Mouse (Mus musculus) retina, postnatal 1 day (tissue): ENCODE measurements at regions not wholly inside any gene's neighbourhood (a gene's known extent, or its start where the extent isn't known, plus 50 kb on each side); places are given as distances from the start of the nearest gene placed in this dataset.

ENCODE experiments used
- DNase-seq: peaks from one replicate; pipeline ENCODE4 v3.0.0-alpha.2; 2012

DNA sequence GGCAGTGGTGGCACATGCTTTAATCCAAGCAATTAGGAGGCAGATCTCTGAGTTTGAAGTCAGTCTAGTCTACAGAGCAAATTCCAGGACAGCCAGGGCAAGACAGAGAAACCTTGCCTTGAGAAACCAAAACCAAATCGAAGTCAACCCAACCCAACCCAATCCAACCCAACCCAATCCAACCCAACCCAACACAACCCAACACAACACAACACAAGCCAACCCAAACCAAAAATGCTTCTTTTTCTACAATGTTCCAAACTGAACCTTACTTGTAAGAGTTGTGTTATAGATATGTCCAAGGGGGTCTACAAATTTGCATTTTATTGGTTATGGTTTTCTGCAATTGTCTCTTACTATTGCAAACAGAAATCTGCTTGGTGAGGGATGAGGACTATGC is 52.8 kb upstream of the Chodl start:
- no peak for DNase-seq

DNA sequence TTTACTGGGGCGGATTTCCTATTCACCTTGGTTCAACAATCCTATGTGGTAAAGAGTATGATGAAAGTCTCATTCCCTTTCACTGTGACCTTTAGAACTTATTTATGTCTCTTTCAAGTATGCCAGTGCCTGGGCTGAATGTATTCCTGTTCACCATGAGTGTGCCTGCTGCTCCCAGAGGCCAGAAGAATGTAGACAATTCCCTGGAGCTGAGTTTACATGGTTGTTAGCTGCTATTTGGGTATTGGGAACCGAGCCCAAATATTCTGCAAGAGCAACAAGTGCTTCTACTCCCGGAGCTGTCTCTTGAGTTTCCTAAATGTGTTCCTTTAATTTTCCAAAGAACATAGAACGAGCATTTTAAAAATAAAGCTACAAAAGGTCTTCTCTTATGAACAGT is 71.7 kb upstream of the Chodl start:
- DNase-seq: no peak

DNA sequence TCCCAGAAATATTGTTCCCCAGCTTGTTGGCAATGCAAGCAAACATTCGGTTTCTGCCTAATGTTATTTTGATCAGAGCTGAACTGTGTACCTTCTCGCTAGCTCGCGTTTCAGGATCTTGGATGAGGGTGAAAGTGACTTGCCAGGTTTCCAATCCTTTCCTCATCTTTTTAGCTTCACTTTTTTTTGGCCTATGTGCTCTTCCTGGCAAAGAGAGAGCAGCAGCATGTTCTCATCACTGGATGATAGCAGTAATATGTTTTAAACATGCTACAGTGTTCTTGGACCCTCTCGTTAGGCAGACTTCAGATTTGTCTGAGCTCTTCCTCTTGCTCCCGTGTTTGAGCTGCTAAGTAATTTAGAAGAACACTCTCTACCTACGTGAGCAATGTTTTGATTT is 99.8 kb upstream of the Chodl start:
- no peak for DNase-seq

DNA sequence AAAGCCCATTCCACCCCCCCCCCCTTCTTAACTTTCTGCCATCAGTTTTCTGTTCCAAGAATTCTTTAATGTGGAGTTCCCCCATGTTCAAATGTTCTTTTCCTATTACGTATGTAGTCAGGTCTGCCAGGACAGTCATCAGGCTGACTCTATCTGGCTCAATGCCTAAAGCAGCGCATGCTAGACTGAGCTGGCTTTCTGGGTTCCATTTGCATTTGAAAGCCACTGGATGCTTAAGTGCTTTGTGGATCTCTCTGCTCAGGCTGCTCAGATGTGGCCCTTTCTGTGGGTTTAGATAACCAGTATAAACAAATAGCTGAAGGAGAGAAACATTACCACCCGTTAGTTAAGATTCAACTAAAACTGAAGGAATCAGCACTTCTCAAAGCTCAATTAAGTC is 103.0 kb upstream of the Chodl start:
- DNase-seq: peak; percentile 6

DNA sequence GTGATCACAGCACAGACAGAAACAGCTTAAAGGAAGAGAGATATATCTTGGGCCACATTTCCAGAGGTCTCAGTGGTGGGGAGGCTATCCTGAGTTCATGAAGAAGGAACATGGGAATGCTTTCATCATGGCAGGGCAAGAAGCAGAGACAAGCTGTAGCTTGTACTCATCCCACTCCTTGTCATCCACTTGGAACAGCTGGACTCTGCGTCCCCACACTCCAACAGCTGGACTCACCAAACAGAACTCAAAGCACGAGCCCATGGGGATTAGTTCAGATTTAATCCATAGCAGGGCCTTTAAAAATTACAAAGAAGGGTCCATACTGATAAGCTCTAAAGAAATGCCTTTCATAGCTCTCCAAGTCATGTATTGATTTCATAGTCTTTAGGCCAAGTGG is 140.7 kb upstream of the Chodl start:
- DNase-seq: no peak

DNA sequence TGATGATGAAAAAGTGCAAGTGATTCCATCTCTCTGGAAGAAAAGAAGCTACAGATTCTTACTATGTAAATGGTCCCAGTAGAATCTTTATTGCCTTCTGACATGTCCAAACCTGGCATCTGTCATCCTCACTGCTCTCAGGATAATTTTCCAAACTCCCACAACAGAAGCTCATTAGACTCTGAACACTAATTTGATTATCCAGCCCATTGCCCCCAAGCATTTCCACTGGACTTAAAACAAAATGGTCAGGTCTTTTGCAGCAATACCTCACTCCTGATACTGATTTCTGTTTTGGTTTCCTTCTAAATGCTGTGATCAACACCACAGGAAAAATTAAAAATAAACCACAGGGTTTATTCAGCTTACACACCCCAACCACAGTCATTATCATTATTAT is 171.5 kb upstream of the Chodl start:
- DNase-seq: peak; percentile 55

DNA sequence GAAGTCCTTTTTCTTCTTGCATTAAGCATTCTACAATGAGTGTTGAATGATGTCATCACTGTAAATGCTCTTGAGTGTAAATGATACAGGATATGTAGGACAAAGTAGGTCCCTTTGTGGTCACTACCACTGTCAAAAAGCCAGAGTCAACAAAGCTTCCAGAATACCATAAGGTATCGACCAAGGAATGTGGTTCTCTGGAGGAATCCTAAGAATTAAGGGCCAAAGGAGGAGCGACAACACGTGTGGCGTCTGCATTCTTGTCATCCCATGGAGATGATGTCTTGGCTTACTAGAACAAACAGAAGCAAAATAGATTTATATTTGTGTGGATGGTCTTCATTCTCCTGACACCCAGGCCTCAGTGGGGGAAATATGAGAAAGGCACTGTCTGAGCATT is 161.4 kb upstream of the D16Ertd472e start:
- DNase-seq: no peak

DNA sequence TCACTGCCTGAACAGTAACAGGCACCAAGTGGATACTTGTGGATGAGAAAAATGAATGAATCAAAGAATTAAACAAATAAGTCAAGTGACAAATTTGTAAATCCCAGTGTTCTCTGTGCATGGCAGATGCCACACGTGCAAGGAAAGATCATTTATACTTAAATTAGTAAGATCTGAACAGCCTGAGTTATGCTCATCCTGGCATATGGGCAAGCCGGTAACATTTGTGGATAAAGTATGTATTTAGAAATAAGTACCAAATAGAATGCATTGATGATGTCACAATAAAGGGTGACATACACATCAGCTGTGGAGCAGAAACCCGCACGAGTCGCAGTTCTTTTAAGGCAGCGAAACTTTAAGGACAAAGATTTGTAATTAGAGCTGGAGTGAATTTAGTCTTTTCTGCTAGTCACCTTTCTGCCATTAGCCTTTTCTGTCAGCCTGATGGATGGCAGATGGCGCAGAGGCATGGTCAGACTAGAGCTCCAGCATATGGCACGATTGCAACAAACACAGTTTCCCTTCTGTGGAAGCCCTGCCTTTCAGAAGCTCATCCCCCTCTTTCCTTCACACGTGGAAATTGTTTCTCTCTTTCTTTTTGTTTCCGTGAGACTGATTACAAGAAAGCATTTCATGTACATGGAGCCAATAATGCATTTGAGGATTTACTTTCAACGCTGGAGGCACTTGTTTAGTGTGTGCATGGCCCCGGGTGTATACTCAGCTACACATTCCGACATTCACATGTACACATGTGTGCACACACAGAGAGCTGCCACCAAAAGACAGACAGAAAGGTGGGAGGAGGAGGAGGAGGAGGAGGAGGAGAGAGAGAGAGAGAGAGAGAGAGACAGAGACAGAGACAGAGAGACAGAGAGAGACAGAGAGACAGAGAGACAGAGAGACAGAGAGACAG is 154.3 kb upstream of the D16Ertd472e start:
- DNase-seq: no peak

DNA sequence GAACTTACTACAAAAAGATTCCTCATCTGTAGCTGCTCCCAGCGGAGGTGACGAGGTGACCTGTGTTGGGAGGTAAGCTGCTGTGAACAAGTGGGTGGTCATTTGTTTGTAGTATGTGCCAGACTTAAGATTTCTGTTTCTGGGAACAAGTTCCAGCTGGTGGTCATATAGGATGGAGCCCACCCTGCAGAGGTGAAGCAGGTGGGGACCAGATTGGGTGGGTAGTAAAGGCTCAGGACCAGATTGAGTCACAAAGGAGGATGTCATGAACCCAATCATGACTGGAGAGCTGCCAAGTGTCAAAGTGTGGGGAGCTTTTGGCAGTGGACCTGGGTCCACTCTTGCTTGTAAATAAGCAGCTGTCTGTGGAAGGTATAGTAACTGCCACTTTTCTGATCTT is 149.0 kb upstream of the D16Ertd472e start:
- DNase-seq: no peak

DNA sequence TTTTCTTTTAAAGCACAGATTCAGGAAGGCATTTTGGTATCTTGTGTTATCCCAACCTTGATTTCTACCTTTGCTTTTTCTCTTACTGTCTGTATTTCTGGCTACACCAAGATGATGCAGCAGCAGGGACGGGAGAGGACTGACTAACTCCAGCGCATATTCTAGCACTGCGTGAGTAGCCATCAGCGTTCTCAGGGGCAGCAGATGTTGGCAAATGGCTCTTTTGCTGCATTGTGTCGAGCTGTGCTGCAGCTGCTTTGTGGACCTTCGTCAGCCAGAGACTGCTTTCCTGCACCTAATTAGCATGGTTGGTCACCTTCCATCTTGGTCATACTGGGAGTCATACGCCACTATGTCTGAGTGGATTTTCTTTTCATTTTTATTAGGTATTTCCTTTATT is 133.4 kb upstream of the D16Ertd472e start:
- DNase-seq: peak; percentile 6

DNA sequence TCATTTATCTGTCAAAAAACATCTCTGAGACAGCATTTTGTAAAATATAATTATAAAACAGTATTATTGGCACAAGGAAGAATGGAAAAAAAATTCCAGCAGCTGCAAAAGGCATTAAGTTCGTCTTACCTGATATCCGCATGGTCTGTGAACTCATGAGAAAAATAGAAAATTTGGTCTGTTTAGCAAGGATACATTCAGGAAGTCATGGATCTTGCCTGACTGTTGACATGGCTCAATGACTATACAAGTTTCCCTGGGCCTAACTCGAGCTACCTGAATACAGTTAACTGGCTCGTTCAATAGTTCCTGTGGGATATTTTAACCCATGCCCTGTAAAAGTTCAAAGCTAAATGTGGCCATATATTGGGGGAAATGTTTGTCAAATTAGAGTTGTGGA is 131.1 kb upstream of the D16Ertd472e start:
- DNase-seq: no peak

DNA sequence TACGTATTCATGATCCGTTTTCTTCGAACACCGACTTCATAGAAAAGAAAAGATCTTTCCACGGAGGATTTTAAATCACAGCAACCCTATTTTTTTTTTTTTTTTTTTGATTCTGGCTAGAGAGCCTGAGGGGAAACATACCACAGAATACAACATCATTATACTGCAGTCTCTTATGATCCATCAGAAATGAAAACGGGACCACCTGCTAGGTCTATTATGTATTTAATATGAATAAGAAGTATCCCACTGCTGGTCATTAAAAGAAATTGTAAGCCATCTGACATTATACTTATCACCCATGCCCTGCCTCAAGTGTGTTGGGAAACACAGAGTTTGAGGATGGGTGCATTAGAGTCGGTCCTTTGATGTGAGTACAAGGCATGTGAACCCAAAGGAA is 130.7 kb upstream of the D16Ertd472e start:
- DNase-seq: no peak

DNA sequence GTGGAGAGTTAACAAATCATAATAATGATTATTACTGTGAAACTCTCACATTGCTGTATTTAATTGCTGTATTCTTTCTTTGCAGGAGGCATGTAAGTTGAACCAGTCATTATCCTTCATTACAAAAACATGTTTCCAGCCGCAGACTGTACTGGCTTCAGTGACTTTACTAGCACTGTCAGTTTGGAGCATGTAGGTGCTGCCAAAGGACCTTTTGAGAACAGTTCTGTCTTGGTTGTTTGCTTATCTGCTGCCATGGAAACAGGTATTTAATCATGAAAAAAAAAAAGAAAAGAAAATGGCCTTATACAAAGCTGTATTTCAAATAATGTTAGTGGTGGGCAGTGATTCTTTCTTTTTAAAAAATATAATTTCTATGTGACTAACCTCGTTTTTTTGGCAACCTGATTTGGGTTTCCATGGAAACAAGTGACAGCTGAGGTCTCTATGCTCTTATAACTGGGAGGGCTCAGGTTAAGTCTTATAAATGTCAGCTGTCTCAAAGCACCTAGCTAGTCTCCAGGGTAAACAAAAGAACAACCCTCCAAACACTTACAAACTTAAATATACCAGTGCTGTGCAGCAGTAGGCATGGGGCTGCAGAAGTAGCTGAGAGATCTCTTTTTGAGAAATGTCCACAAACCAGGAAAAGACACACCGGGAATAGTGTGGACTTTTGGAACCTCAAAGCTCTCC is 121.2 kb upstream of the D16Ertd472e start:
- no peak for DNase-seq

DNA sequence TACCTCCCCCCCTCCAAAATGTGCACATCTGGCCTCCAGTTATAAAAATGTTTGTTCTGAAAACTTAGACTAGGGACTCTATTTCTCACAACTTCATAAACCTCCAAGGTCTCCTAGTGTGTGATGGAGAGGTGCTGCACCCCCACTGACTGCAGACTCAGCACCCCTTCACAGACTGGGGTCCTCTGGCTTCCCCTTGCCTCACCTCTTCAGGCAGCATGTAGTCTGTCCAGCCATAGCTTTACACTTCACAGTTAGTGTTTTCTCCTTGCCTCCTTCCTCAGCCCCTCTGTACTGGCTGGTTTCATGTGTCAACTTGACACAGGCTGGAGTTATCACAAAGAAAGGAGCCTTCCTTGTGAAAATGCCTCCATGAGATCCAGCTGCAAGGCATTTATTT is 111.7 kb upstream of the D16Ertd472e start:
- DNase-seq: no peak

DNA sequence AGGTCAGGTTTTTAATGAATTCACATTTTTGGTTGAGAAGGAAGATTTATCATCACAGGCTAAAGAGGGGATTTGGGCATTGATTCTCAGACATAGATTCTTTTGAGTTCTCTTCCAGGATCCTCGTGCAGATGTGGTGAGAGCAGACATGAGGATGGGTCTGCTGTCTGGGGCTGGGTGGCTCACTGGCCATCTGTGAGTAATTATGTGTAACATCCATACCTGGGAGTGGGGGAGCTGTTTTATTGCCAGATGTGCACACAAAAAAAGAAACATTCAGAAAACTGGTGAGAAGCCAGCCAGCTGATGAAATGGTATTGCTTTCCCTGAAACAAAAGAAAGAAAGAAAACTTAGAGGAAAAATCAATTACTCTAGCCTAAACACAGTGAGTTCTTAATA is 108.7 kb upstream of the D16Ertd472e start:
- no peak for DNase-seq

DNA sequence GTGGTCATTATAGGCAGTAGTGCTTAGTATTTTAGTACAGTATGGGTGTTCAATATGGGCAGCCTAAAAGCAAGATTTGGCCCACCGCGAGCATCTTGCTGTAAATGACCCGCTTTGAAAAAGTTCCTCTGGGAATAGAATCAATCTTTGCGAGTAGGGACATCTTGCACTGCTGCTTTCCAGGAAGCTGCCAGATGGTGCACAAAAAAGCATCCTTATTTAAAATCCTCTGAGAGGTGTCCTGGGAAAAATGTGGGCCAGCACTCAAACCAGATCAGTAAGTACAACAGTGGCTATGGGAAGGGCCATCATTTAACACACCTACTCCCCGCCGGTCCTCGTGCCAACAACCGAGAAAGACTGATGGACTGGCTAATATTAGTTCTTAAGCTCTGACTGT is 107.5 kb upstream of the D16Ertd472e start:
- no peak for DNase-seq

DNA sequence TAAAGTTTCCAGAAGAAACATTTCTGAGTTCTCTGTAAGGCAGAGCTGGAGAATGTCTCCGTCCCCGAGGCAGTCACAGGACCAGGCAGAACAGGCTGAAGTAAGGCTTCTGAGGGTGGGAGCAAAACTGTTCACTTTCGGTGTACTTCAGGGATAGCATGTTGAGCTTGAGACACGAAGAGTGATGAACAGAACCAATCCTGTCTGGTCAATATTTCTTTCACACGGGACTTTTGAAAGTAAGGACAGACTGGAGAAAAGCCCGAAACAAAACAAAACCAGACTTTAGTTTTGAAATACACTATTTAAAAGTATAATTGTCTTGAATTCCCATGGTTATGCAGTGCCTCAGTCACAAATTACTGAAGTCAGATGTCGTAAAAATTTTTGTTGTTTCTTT is 84.6 kb upstream of the D16Ertd472e start:
- no peak for DNase-seq

DNA sequence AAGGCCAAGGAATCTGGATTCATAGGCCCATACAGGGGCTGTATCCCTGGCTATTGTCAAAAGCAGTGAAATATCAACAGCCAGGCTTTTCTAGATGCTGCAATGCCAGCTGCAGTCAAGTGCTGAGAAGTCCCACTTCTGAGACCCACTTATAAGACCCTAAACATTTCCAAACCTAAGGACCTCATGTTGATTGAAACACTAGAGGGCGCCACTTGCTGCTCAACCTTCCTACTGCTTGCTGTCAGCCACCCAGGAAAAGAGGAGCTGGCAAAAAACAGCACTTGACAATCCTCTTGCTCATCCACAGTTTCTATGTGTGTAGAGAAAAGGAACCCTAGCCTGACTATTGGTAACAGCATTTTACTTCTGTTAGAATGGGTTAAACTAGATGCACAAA is 68.2 kb upstream of the D16Ertd472e start:
- peak; percentile 43 for DNase-seq

DNA sequence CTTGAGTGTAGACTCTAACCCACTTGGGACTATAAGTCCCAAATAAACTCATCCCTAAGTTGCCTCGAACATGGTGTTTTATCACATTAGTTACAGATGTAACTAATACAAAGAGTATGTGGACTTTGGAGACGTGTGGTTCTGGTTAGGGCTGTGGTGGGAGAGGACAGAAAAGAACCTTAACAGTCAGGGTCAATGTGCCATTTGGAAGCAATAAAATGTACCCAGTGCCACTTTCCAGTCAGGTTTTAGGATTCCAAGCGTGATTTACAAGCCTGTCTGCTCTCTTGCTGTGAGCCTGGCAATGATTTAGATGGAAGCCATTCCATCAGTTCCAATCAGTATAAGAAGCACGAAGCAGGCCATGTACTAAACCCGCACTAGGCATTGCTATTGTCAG is 65.2 kb upstream of the D16Ertd472e start:
- DNase-seq: no peak

DNA sequence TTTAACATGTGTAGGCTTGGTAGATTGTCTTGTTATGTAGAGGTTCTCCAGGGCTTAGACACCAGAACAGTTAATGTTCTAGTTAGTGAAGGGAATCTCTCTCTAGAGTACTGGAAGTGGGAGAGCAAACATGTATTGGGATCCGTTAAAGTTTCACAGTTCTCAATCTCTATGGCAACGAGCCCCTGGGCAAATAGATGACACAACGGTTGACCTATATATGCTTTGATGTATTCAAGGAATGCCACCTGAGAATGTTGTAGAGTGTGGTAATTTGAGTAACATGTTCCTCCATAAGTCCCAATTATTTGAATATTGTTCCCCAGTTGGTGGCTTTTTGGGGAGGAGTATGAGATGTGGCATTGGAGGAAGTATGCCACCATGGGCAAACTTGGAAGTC is 64.7 kb upstream of the D16Ertd472e start:
- peak; percentile 26 for DNase-seq

DNA sequence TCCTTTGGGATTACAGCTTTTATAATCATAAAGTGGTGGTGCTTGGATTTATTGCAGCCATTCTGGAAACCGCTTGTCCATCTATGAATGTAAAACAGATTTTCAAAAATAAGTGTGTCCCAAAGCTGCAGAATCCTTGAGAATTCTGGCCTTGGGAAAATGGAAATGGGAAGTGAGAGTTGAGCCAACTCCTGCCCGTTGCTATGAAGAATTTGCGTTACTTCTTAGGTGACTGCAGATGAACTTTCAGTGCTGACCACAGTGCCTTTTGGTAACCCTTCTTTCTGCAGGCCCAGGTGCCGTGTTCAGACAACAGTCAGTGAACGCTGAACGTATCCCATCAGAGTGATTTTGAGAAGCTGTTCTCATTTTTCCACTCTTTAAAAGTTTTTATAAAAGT is 60.9 kb upstream of the D16Ertd472e start:
- DNase-seq: no peak

DNA sequence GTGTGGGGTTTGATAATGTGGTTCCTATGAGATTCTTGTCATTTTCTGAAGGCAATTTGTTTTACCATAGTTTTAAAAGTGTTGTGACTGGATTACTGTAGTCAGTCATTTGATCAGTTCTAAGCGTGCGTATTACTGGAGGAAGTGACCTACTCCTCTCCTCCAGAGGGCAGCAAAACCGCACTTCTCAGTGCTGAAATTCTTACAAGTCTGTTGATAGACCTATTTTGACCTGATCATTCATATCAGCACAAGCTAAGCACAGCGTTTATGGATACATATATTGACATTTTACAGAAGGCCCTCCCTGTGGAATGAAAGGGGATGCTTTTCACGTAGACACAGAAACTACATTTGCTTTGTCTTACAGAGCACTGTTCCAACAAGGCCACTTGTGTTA is 60.5 kb upstream of the D16Ertd472e start:
- peak; percentile 74 for DNase-seq

DNA sequence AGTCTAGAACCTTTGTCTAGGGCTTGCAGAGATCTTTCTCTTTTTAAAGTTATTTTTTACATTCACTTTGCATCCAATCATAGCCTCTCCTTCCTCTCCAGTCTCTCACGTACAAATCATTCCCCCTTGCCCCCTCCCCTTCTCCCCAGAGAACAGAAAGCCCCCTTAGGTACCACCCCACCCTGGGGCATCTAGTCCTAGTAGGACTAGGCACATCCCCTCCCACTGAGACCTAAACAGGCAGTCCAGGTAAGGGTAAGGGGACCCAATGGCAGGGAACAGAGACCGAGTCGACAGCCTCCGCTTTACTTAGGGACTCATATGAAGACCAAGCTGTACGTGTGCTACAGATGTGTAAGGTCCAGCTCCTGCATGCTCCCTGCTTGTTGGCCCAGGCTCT is 59.3 kb upstream of the D16Ertd472e start:
- no peak for DNase-seq

DNA sequence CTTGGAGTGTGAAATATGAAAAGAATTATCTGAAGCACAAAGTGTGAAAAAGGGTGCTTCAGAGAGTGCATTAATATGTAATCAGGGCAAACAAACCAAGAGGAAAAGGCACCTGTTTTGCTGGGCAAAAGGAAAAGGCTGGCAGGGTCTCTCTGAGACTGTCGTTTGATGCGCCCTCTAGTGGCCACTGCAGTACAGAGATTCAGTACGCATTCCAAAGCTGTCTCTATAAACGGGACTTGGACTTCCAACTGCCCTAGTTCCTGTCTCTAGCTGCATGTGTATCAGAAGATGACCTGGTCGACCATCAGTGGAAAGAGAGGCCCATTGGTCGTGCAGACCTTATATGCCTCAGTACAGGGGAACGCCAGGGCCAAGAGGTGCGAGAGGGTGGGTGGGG is 58.7 kb upstream of the D16Ertd472e start:
- DNase-seq: peak; percentile 81

DNA sequence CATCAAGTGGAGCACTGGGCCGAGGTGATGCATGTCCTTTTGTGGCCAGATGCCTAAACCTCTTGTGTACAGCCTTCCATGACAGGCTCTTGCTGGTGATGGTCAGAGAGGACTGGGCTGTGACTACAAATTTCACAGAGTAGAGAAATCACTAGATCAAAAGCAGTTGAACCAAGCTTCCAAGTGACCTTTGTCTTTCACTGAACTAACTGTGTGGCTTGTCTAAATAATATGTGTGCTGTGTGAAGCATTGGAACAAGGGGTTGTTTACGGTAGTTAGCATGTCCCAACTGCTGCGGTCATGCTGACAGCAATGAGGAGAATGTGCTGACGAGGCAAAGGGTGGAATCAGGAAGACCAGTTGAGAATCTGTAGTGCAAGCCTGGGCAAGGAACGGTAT is 55.3 kb upstream of the D16Ertd472e start:
- no peak for DNase-seq
